Mouse (Mus musculus): ENCODE measurements around the gene Tlx3. TPM values are rescaled to one million over a fixed set of nuclear protein-coding genes. Genes with fewer than 3 reads are reported as not detected.

Gene Tlx3
- polyA plus RNA-seq, 1 experiment from 2014 or later, result 55.7 TPM

GRCm38 (mm10) chr11:33162211-33162997, 41.0 kb downstream of the Tlx3 start:
- 2% methylated on average over 52 of the region's 53 CpGs for WGBS
- peak overlapping the region; percentile 97 for H3K9ac ChIP-seq
- no peaks in the 10 kb centered on the region for H3K9me3 ChIP-seq
- peak overlapping the region; percentile 97 for H3K4me2 ChIP-seq
- H3K27me3 ChIP-seq, result peaks cover 2% of the 10 kb centered on the region; the same call in 1 of the 2 replicates
- peaks cover 24% of the 10 kb centered on the region for H3K4me1 ChIP-seq (replicated peaks)
- ATAC-seq (ENCODE audit: low read depth), result peak; percentile 77
- peak overlapping the region; percentile 89 for H3K27ac ChIP-seq (replicated peaks)
- H3K36me3 ChIP-seq, result peaks cover 32% of the 10 kb centered on the region
- peak overlapping the region; percentile 75 for H3K4me3 ChIP-seq

- Histone ChIP-seq H3K27me3 (no peaks in the 10 kb centered on the region), H3K9ac (no peak overlapping the region), H3K4me1 (replicated peaks) (peaks cover 24% of the 10 kb centered on the region), H3K4me2 (no peak overlapping the region), H3K9me3 (no peaks in the 10 kb centered on the region), H3K36me3 (peaks cover 53% of the 10 kb centered on the region), H3K4me3 (no peak overlapping the region), H3K27ac (replicated peaks) (no peak overlapping the region)
- no peak for ATAC-seq (ENCODE audit: low read depth)
- 91% methylated on average over 3 of the region's 3 CpGs for WGBS
These were observed 43.6 kb downstream of the Tlx3 start for GRCm38 (mm10) chr11:33159741-33160140.

GRCm38 (mm10) chr11:33157453-33158196, 45.8 kb downstream of the Tlx3 start:
- H3K9me3 ChIP-seq, result no peaks in the 10 kb centered on the region
- H3K4me2 ChIP-seq, result no peak overlapping the region
- peaks cover 71% of the 10 kb centered on the region for H3K36me3 ChIP-seq
- H3K4me3 ChIP-seq, result no peak overlapping the region
- no peak for ATAC-seq (ENCODE audit: low read depth)
- H3K27me3 ChIP-seq, result no peaks in the 10 kb centered on the region
- peaks cover 18% of the 10 kb centered on the region for H3K4me1 ChIP-seq (replicated peaks)
- whole genome bisulfite sequencing, result 88% methylated on average over 2 of the region's 2 CpGs
- no peak overlapping the region for H3K9ac ChIP-seq
- H3K27ac ChIP-seq (replicated peaks), result no peak overlapping the region

- Histone ChIP-seq H3K27ac (replicated peaks) (no peak overlapping the region), H3K27me3 (no peaks in the 10 kb centered on the region), H3K9me3 (no peaks in the 10 kb centered on the region), H3K4me3 (no peak overlapping the region), H3K9ac (no peak overlapping the region), H3K4me1 (replicated peaks) (peaks cover 13% of the 10 kb centered on the region), H3K36me3 (peaks cover 82% of the 10 kb centered on the region), H3K4me2 (no peak overlapping the region)
- 89% methylated on average over 4 of the region's 4 CpGs for WGBS
- ATAC-seq (ENCODE audit: low read depth), result no peak
These were observed 46.9 kb downstream of the Tlx3 start for GRCm38 (mm10) chr11:33156436-33157015.

GRCm38 (mm10) chr11:33154459-33154858, 48.9 kb downstream of the Tlx3 start:
- no peak for ATAC-seq (ENCODE audit: low read depth)
- WGBS, result 92% methylated on average over 3 of the region's 3 CpGs
- Histone ChIP-seq H3K27ac (replicated peaks) (no peak overlapping the region), H3K4me2 (no peak overlapping the region), H3K4me1 (replicated peaks) (no peaks in the 10 kb centered on the region), H3K9ac (no peak overlapping the region), H3K27me3 (no peaks in the 10 kb centered on the region), H3K36me3 (peaks cover 85% of the 10 kb centered on the region), H3K4me3 (no peak overlapping the region), H3K9me3 (no peaks in the 10 kb centered on the region)

- no peak overlapping the region for H3K4me2 ChIP-seq
- peaks cover 3% of the 10 kb centered on the region; the same call in 1 of the 2 replicates for H3K4me1 ChIP-seq (replicated peaks)
- H3K27me3 ChIP-seq, result no peaks in the 10 kb centered on the region
- no peak overlapping the region for H3K9ac ChIP-seq
- no peak overlapping the region for H3K27ac ChIP-seq (replicated peaks)
- H3K4me3 ChIP-seq, result no peak overlapping the region
- no peak for ATAC-seq (ENCODE audit: low read depth)
- 95% methylated on average over 1 of the region's 1 CpGs for WGBS
- no peaks in the 10 kb centered on the region for H3K9me3 ChIP-seq
- peaks cover 77% of the 10 kb centered on the region for H3K36me3 ChIP-seq
These were observed 50.4 kb downstream of the Tlx3 start for GRCm38 (mm10) chr11:33152997-33153396.

- Histone ChIP-seq H3K4me1 (replicated peaks) (peaks cover 13% of the 10 kb centered on the region), H3K27me3 (no peaks in the 10 kb centered on the region), H3K9ac (no peak overlapping the region), H3K4me2 (no peak overlapping the region), H3K36me3 (peaks cover 68% of the 10 kb centered on the region), H3K27ac (replicated peaks) (no peak overlapping the region), H3K4me3 (no peak overlapping the region), H3K9me3 (no peaks in the 10 kb centered on the region)
- 70% methylated on average over 4 of the region's 4 CpGs for WGBS
- no peak for ATAC-seq (ENCODE audit: low read depth)
These were observed 51.6 kb downstream of the Tlx3 start for GRCm38 (mm10) chr11:33151780-33152145.

GRCm38 (mm10) chr11:33151128-33151779, 52.1 kb downstream of the Tlx3 start:
- H3K4me1 ChIP-seq (replicated peaks), result peaks cover 18% of the 10 kb centered on the region
- no peak overlapping the region for H3K4me3 ChIP-seq
- WGBS, result 70% methylated on average over 3 of the region's 3 CpGs
- no peaks in the 10 kb centered on the region for H3K27me3 ChIP-seq
- H3K9ac ChIP-seq, result no peak overlapping the region
- no peak overlapping the region for H3K27ac ChIP-seq (replicated peaks)
- H3K4me2 ChIP-seq, result no peak overlapping the region
- H3K9me3 ChIP-seq, result no peaks in the 10 kb centered on the region
- H3K36me3 ChIP-seq, result peaks cover 62% of the 10 kb centered on the region
- ATAC-seq (ENCODE audit: low read depth), result no peak

Other genes starting within 250 kb of the Tlx3 start
- 10.1 and 10.8 TPM in 2 replicates for gene Fgf18, start 56.2 kb downstream of the Tlx3 start, polyA plus RNA-seq (2015; fragmentation: Nextera tagmentation; extraction: Ambion mirVana)
- gene Npm1, start 40.4 kb downstream of the Tlx3 start, polyA plus RNA-seq (2015; fragmentation: Nextera tagmentation; extraction: Ambion mirVana), result 495 and 526 TPM in 2 replicates
- not detected in 2 replicates for gene Gm12117, start 73.1 kb upstream of the Tlx3 start, polyA plus RNA-seq (2015; fragmentation: Nextera tagmentation; extraction: Ambion mirVana)

All from neural tube, embryonic 13.5 days (tissue).